In genomic region chr16:94311931-94312330, GRCm38 (mm10) we compare ENCODE assay signal across 8 mouse cellular contexts. TPM values are rescaled to one million over a fixed set of nuclear protein-coding genes. Genes with fewer than 3 reads are reported as not detected.
DNase-seq lines count a peak whose midpoint lies in the region; ATAC-seq and TF ChIP-seq lines count a peak whose summit lies in the region.

No protein-coding gene starts in this region.

- H3K36me3 ChIP-seq in heart, postnatal 0 days (replicated peaks; ENCODE audit: control insufficient read depth, insufficient read depth, low read length), result no peaks in the 10 kb centered on the region
- no peaks in the 10 kb centered on the region for H3K36me3 ChIP-seq in embryonic facial prominence, embryonic 10.5 days (replicated peaks)
- no peaks in the 10 kb centered on the region for H3K36me3 ChIP-seq in hindbrain, embryonic 16.5 days (ENCODE audit: control insufficient read depth, insufficient read depth, low read length)
- H3K36me3 ChIP-seq in midbrain, embryonic 15.5 days (replicated peaks), result no peaks in the 10 kb centered on the region

- TF ChIP-seq EP300 in heart, postnatal 0 days (IDR thresholded peaks at IDR 0.05; ENCODE audit: low read depth), result no peak

- H3K4me3 ChIP-seq in heart, postnatal 0 days (ENCODE audit: low read depth, low read length), result peak overlapping the region; percentile 72
- peak overlapping the region; percentile 85 for H3K4me3 ChIP-seq in embryonic facial prominence, embryonic 10.5 days
- peak overlapping the region; percentile 70; the same call in 1 of the 2 replicates for H3K4me3 ChIP-seq in hindbrain, embryonic 16.5 days (ENCODE audit: low read length)
- peak overlapping the region; percentile 62 for H3K4me3 ChIP-seq in midbrain, embryonic 15.5 days

- no peak overlapping the region for H3K9ac ChIP-seq in heart, postnatal 0 days (replicated peaks; ENCODE audit: low read depth, low read length)
- H3K9ac ChIP-seq in hindbrain, embryonic 16.5 days (ENCODE audit: low read depth, low read length), result peak overlapping the region; percentile 9; the same call in 1 of the 2 replicates
- peak overlapping the region; percentile 87; the same call in 1 of the 2 replicates for H3K9ac ChIP-seq in midbrain, embryonic 15.5 days

- WGBS in heart, postnatal 0 days, result 80% methylated on average over 4 of the region's 4 CpGs
- WGBS in embryonic facial prominence, embryonic 10.5 days, result 78% methylated on average over 4 of the region's 4 CpGs
- 57% methylated on average over 4 of the region's 4 CpGs for WGBS in hindbrain, embryonic 16.5 days
- 59% methylated on average over 4 of the region's 4 CpGs for WGBS in midbrain, embryonic 15.5 days

- H3K27ac ChIP-seq in heart, postnatal 0 days (ENCODE audit: low read depth), result peak overlapping the region; percentile 99
- peak overlapping the region; percentile 99; the same call in 1 of the 2 replicates for H3K27ac ChIP-seq in embryonic facial prominence, embryonic 10.5 days (replicated peaks)
- H3K27ac ChIP-seq in hindbrain, embryonic 16.5 days (ENCODE audit: low read depth, low read length), result peak overlapping the region; percentile 56
- peak overlapping the region; percentile 99 for H3K27ac ChIP-seq in midbrain, embryonic 15.5 days

- DNase-seq in heart, postnatal 0 days (ENCODE audit: low spot score), result no peak
- no peak for DNase-seq in heart, adult 11 months
- DNase-seq in embryonic facial prominence, embryonic 10.5 days (ENCODE audit: low spot score), result no peak
- no peak for DNase-seq in layer of hippocampus, postnatal 14 days (ENCODE audit: low spot score in 2 of 2)
- DNase-seq in kidney, adult 9 months, result no peak

- peak overlapping the region; percentile 74 for H3K4me2 ChIP-seq in heart, postnatal 0 days (ENCODE audit: low read depth, low read length)
- peak overlapping the region; percentile 83 for H3K4me2 ChIP-seq in hindbrain, embryonic 16.5 days (ENCODE audit: low read length)
- H3K4me2 ChIP-seq in midbrain, embryonic 15.5 days, result peak overlapping the region; percentile 50

- TF ChIP-seq CTCF in heart, postnatal 0 days (IDR thresholded peaks at IDR 0.05; ENCODE audit: low read depth), result no peak

- peaks cover 24% of the 10 kb centered on the region for H3K4me1 ChIP-seq in heart, postnatal 0 days (ENCODE audit: control insufficient read depth, insufficient read depth)
- peaks cover 39% of the 10 kb centered on the region for H3K4me1 ChIP-seq in embryonic facial prominence, embryonic 10.5 days
- H3K4me1 ChIP-seq in hindbrain, embryonic 16.5 days (ENCODE audit: control insufficient read depth, insufficient read depth, low read depth, low read length), result peaks cover 5% of the 10 kb centered on the region; the same call in 1 of the 2 replicates
- H3K4me1 ChIP-seq in midbrain, embryonic 15.5 days, result peaks cover 24% of the 10 kb centered on the region

- no peak for ATAC-seq in heart, postnatal 0 days (ENCODE audit: insufficient read depth, low read depth)
- ATAC-seq in hindbrain, embryonic 16.5 days, result no peak
- ATAC-seq in midbrain, embryonic 15.5 days (replicated peaks), result no peak
- no peak for ATAC-seq in activated CD4-positive, CD25-positive, alpha-beta regulatory T cell, adult 4 months

- H3K9me3 ChIP-seq in heart, postnatal 0 days (replicated peaks; ENCODE audit: control insufficient read depth, low read length), result no peaks in the 10 kb centered on the region
- no peaks in the 10 kb centered on the region for H3K9me3 ChIP-seq in embryonic facial prominence, embryonic 10.5 days
- H3K9me3 ChIP-seq in hindbrain, embryonic 16.5 days (ENCODE audit: control insufficient read depth, low read length), result no peaks in the 10 kb centered on the region
- no peaks in the 10 kb centered on the region for H3K9me3 ChIP-seq in midbrain, embryonic 15.5 days

- no peaks in the 10 kb centered on the region for H3K27me3 ChIP-seq in heart, postnatal 0 days (ENCODE audit: control insufficient read depth, insufficient read depth, low read length)
- H3K27me3 ChIP-seq in embryonic facial prominence, embryonic 10.5 days (replicated peaks; ENCODE audit: low read depth, poor library complexity, severe bottlenecking), result no peaks in the 10 kb centered on the region
- H3K27me3 ChIP-seq in hindbrain, embryonic 16.5 days (replicated peaks; ENCODE audit: control insufficient read depth, insufficient read depth, low read length), result no peaks in the 10 kb centered on the region
- no peaks in the 10 kb centered on the region for H3K27me3 ChIP-seq in midbrain, embryonic 15.5 days (replicated peaks)

RNA-seq across cellular contexts. Expression of gene Hlcs, which starts 1.4 kb away (rescaled TPM):
- total RNA-seq in heart, postnatal 0 days (2014; rRNA removed; ENCODE audit: low replicate concordance), result 3.3 and 4.6 TPM in 2 replicates
- polyA plus RNA-seq in heart, postnatal 0 days (2015; fragmentation: Nextera tagmentation; extraction: Ambion mirVana), result 5.5 and 5.6 TPM in 2 replicates
- polyA plus RNA-seq in embryonic facial prominence, embryonic 10.5 days (2016; fragmentation: Nextera tagmentation; extraction: Ambion mirVana), result 12.2 and 13.1 TPM in 2 replicates
- 7.9 and 8.3 TPM in 2 replicates for polyA plus RNA-seq in hindbrain, embryonic 16.5 days (2015; fragmentation: Nextera tagmentation; extraction: Ambion mirVana)
- polyA plus RNA-seq in midbrain, embryonic 15.5 days (2015; fragmentation: Nextera tagmentation; extraction: Ambion mirVana), result 9.7 and 10.1 TPM in 2 replicates
- polyA plus RNA-seq in activated CD4-positive, CD25-positive, alpha-beta regulatory T cell, adult 4 months (2017; shearing (Covaris generic)), result 1 to 10 TPM; 6.4 to 7.9 TPM
- total RNA-seq in layer of hippocampus, postnatal 14 days (2021), result 10 to 100 TPM; 12.8 to 13.7 TPM

RNA-seq across cellular contexts. Expression of gene Ripply3, which starts 16.3 kb away (rescaled TPM):
- total RNA-seq in heart, postnatal 0 days (2014; rRNA removed; ENCODE audit: low replicate concordance), result 3.9 and 4.6 TPM in 2 replicates
- polyA plus RNA-seq in heart, postnatal 0 days (2015; fragmentation: Nextera tagmentation; extraction: Ambion mirVana), result 4.5 and 5.3 TPM in 2 replicates
- polyA plus RNA-seq in embryonic facial prominence, embryonic 10.5 days (2016; fragmentation: Nextera tagmentation; extraction: Ambion mirVana), result 5.1 and 6.2 TPM in 2 replicates
- 0.84 and 1.3 TPM in 2 replicates for polyA plus RNA-seq in hindbrain, embryonic 16.5 days (2015; fragmentation: Nextera tagmentation; extraction: Ambion mirVana)
- 1.1 and 1.7 TPM in 2 replicates for polyA plus RNA-seq in midbrain, embryonic 15.5 days (2015; fragmentation: Nextera tagmentation; extraction: Ambion mirVana)
- under 1 TPM in 1 of 2 experiments, not detected in 1; 0.36 TPM for polyA plus RNA-seq in activated CD4-positive, CD25-positive, alpha-beta regulatory T cell, adult 4 months (2017; shearing (Covaris generic))
- total RNA-seq in layer of hippocampus, postnatal 14 days (2021), result not detected

RNA-seq across cellular contexts. Expression of gene Ttc3, which starts 58.5 kb away (rescaled TPM):
- 159 and 178 TPM in 2 replicates for total RNA-seq in heart, postnatal 0 days (2014; rRNA removed; ENCODE audit: low replicate concordance)
- 121 and 133 TPM in 2 replicates for polyA plus RNA-seq in heart, postnatal 0 days (2015; fragmentation: Nextera tagmentation; extraction: Ambion mirVana)
- polyA plus RNA-seq in embryonic facial prominence, embryonic 10.5 days (2016; fragmentation: Nextera tagmentation; extraction: Ambion mirVana), result 300 and 304 TPM in 2 replicates
- polyA plus RNA-seq in hindbrain, embryonic 16.5 days (2015; fragmentation: Nextera tagmentation; extraction: Ambion mirVana), result 889 and 920 TPM in 2 replicates
- 917 and 970 TPM in 2 replicates for polyA plus RNA-seq in midbrain, embryonic 15.5 days (2015; fragmentation: Nextera tagmentation; extraction: Ambion mirVana)
- 10 to 100 TPM; 47.7 to 53.5 TPM for polyA plus RNA-seq in activated CD4-positive, CD25-positive, alpha-beta regulatory T cell, adult 4 months (2017; shearing (Covaris generic))
- 100 to 1,000 TPM; 704 to 759 TPM for total RNA-seq in layer of hippocampus, postnatal 14 days (2021)

RNA-seq across cellular contexts. Expression of gene Pigp, which starts 59.7 kb away (rescaled TPM):
- 134 and 146 TPM in 2 replicates for total RNA-seq in heart, postnatal 0 days (2014; rRNA removed; ENCODE audit: low replicate concordance)
- polyA plus RNA-seq in heart, postnatal 0 days (2015; fragmentation: Nextera tagmentation; extraction: Ambion mirVana), result 229 and 244 TPM in 2 replicates
- 77.9 and 78.3 TPM in 2 replicates for polyA plus RNA-seq in embryonic facial prominence, embryonic 10.5 days (2016; fragmentation: Nextera tagmentation; extraction: Ambion mirVana)
- polyA plus RNA-seq in hindbrain, embryonic 16.5 days (2015; fragmentation: Nextera tagmentation; extraction: Ambion mirVana), result 108 and 122 TPM in 2 replicates
- 110 and 114 TPM in 2 replicates for polyA plus RNA-seq in midbrain, embryonic 15.5 days (2015; fragmentation: Nextera tagmentation; extraction: Ambion mirVana)
- polyA plus RNA-seq in activated CD4-positive, CD25-positive, alpha-beta regulatory T cell, adult 4 months (2017; shearing (Covaris generic)), result 10 to 100 TPM; 57.2 to 72.6 TPM
- total RNA-seq in layer of hippocampus, postnatal 14 days (2021), result 10 to 100 TPM; 48.1 to 50.9 TPM
